Mouse (Mus musculus) bone marrow, adult 2 months (tissue): ENCODE results near the gene B230104I21Rik.

Experiments used
- CTCF ChIP-seq: fragments of 200-500 bp; IDR thresholded peaks from 2 replicates; pipeline ENCODE4 v1.5.1; 2011; ENCODE audit warnings: low read length, control low read depth; ENCODE audit not compliant: control insufficient read depth, insufficient read depth
- POLR2A ChIP-seq: fragments of 200-500 bp; IDR thresholded peaks from 2 replicates; pipeline ENCODE4 v1.6.1; 2011; ENCODE audit warnings: low read depth, mild to moderate bottlenecking, control low read depth, low read length, borderline replicate concordance; ENCODE audit not compliant: control insufficient read depth

DNA sequence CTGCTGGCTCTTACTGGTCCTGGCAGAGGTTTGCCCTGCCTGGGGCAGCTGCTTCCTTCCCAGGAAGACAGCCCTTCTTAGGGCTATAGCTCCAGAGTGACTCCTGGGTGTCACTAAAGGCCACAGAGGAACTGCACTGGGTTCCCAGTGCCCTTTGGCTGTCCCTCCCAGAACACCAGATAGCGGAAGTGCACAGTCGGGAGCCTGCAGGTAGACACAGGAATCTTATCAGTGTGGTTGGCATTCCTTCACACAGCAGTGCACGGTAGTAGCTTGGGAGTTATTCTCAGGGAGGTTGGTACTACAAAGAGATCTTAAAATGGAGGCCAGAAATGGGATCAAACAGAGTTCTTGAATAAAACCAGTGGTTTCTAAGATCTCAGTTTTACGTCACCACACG is 22.4 kb downstream of the B230104I21Rik start:
- TF ChIP-seq CTCF (no peak), POLR2A (no peak)
